Mouse (Mus musculus): ENCODE data around the gene Adarb2. TPM values are rescaled to one million over a fixed set of nuclear protein-coding genes. Genes with fewer than 3 reads are reported as not detected.

Adarb2 gene
- polyA plus RNA-seq, 1 experiment: not detected

DNA sequence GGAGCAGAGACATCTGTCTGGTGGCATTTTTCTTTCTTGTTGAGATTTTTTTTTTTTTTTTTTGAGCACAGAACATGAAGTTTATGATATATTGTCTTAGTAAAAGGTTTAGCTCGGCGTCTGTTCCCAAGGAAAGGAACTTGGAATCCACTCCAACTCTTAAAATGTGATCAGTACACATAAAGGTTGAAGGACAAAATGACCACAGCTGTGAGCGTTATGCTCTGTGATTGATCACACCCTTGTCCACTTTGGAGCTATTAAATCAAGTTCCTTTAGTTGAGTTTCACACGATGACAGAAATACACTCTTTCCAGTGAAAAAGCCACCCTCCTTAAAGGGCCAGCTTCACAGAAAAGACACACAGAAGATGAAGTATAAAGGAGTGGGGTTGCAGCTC lies 568.0 kb downstream of the Adarb2 start:
- no peak overlapping the region for H3K27ac ChIP-seq (ENCODE audit: control insufficient read depth, insufficient read depth, low read depth, low read length)
- no peaks in the 10 kb centered on the region for H3K36me3 ChIP-seq (ENCODE audit: control insufficient read depth, insufficient read depth, low read length)
- TF ChIP-seq CTCF (IDR thresholded peaks at IDR 0.05; ENCODE audit: control insufficient read depth, insufficient read depth, insufficient replicate concordance, low read depth, low read length): no peak
- no peak for TF ChIP-seq POLR2A (IDR thresholded peaks at IDR 0.05; ENCODE audit: control insufficient read depth, low read depth, low read length)
- no peaks in the 10 kb centered on the region for H3K4me1 ChIP-seq (ENCODE audit: control insufficient read depth, insufficient read depth, low read length)
- H3K4me3 ChIP-seq (ENCODE audit: control insufficient read depth, low read depth, low read length): no peak overlapping the region
- no peaks in the 10 kb centered on the region for H3K27me3 ChIP-seq (ENCODE audit: control insufficient read depth, insufficient read depth, low read length)

DNA sequence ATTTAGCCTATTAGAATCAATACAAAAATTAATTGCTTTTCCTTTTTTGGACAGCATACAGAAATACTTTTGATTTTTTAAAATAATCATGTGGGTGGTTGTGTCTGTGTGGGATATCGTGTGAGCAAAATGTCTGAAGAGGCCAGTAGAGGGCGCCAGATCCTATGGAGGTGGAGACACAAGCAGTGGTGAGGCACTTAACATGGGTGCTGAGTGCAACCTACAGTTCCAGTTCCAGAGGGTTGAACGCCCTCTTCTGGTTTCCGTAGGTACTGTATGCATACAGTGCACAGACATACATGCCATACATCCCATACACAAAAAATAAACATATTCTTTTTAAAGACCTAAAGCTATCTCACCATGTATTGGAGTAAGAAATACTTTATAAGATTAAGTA lies 577.8 kb downstream of the Adarb2 start:
- no peak overlapping the region for H3K4me3 ChIP-seq (ENCODE audit: control insufficient read depth, low read depth, low read length)
- no peaks in the 10 kb centered on the region for H3K27me3 ChIP-seq (ENCODE audit: control insufficient read depth, insufficient read depth, low read length)
- TF ChIP-seq CTCF (IDR thresholded peaks at IDR 0.05; ENCODE audit: control insufficient read depth, insufficient read depth, insufficient replicate concordance, low read depth, low read length) (peak; percentile 54; the same call in 1 of the 2 replicates), POLR2A (IDR thresholded peaks at IDR 0.05; ENCODE audit: control insufficient read depth, low read depth, low read length) (no peak)
- no peaks in the 10 kb centered on the region for H3K36me3 ChIP-seq (ENCODE audit: control insufficient read depth, insufficient read depth, low read length)
- no peak overlapping the region for H3K27ac ChIP-seq (ENCODE audit: control insufficient read depth, insufficient read depth, low read depth, low read length)
- no peaks in the 10 kb centered on the region for H3K4me1 ChIP-seq (ENCODE audit: control insufficient read depth, insufficient read depth, low read length)

DNA sequence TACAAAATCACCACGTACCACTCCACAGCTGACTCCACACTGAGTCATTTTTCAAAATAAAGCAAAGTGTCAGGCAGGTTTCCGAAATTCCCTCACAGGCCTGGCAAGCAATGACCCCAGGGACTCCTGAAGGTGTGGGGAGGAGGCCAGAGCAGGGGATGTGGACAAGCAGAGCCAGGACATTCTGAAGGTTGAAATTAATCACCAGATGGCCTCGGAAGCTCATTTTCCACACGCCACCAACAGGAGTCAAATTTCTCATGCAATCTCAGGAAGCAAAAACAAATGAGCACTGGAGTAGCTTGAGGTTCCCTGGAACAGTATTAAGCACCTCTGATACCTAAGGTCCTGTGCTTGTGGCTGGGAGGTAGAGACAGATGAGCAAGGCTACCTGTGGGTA lies 580.0 kb downstream of the Adarb2 start:
- TF ChIP-seq POLR2A (IDR thresholded peaks at IDR 0.05; ENCODE audit: control insufficient read depth, low read depth, low read length) (no peak), CTCF (IDR thresholded peaks at IDR 0.05; ENCODE audit: control insufficient read depth, insufficient read depth, insufficient replicate concordance, low read depth, low read length) (no peak)
- Histone ChIP-seq H3K36me3 (ENCODE audit: control insufficient read depth, insufficient read depth, low read length) (no peaks in the 10 kb centered on the region), H3K4me3 (ENCODE audit: control insufficient read depth, low read depth, low read length) (no peak overlapping the region), H3K27me3 (ENCODE audit: control insufficient read depth, insufficient read depth, low read length) (no peaks in the 10 kb centered on the region), H3K27ac (ENCODE audit: control insufficient read depth, insufficient read depth, low read depth, low read length) (no peak overlapping the region), H3K4me1 (ENCODE audit: control insufficient read depth, insufficient read depth, low read length) (no peaks in the 10 kb centered on the region)

DNA sequence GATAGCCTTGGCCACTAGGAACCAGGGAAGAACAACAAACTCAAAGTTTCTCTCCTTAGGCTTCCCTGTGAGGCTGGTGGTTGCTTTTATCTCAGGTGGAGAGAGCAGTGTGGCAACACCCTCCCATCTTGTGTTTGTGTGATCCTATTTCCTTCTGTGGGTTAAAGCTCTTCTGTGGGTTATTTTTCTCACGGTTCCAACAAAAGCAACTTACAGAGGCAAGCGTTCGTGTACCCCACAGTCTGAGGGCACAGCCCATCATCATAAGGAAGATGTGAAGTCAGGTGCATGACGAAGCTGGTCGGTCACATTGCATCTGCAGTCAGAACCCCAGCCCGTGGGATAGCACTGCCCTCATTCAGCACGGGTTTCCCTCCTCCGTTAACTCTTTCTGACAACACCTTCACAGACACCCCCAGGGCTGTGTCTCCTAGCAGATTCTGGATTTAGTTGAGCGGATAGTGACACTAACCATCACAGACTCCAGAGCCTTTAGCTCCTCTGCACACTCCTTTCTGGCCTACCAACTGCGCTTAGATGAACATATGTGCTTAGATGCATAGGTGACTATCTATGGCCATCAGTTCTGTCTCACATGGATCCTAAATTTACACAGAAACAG lies 581.1 kb downstream of the Adarb2 start:
- TF ChIP-seq CTCF (IDR thresholded peaks at IDR 0.05; ENCODE audit: control insufficient read depth, insufficient read depth, insufficient replicate concordance, low read depth, low read length) (no peak), POLR2A (IDR thresholded peaks at IDR 0.05; ENCODE audit: control insufficient read depth, low read depth, low read length) (no peak)
- Histone ChIP-seq H3K27me3 (ENCODE audit: control insufficient read depth, insufficient read depth, low read length) (no peaks in the 10 kb centered on the region), H3K4me1 (ENCODE audit: control insufficient read depth, insufficient read depth, low read length) (no peaks in the 10 kb centered on the region)

DNA sequence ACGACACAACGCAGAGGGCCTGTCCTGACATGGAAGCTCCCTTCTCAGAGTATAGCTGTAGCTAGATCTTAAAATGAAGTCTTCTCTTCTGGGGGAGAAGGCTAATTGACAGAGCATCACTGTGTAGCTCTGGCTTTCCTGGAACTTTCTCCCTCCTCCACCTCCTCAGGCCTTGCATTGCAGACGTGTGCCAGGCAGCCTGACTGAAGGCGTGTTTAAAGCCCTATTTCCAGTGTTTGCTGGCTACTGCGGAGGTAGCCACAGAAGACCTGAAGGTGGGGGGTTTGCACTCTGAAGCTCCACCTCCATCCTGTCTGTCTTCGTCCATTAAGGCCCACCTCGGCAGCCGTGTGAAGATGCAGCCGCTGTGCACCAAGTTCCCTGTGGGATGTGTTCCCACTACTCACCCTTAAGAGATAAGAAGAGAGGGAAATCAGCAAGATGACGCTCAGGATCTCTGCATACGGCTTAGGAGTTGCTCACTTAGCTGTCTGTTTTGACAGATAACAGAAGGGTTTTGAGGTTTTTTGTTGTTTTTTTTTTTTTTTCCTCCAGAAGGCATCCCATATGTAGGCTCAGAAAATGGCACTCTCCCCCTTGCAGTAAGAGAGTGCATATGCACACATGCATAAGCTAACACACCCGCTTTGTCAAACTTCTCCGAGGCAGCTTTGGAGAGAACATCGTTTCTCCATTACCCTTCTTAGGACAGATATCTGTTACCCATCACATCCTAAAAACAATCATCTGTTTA lies 581.8 kb downstream of the Adarb2 start:
- Histone ChIP-seq H3K4me1 (ENCODE audit: control insufficient read depth, insufficient read depth, low read length) (no peaks in the 10 kb centered on the region), H3K4me3 (ENCODE audit: control insufficient read depth, low read depth, low read length) (no peak overlapping the region), H3K27me3 (ENCODE audit: control insufficient read depth, insufficient read depth, low read length) (no peaks in the 10 kb centered on the region), H3K27ac (ENCODE audit: control insufficient read depth, insufficient read depth, low read depth, low read length) (no peak overlapping the region), H3K36me3 (ENCODE audit: control insufficient read depth, insufficient read depth, low read length) (no peaks in the 10 kb centered on the region)
- TF ChIP-seq POLR2A (IDR thresholded peaks at IDR 0.05; ENCODE audit: control insufficient read depth, low read depth, low read length): no peak
- no peak for TF ChIP-seq CTCF (IDR thresholded peaks at IDR 0.05; ENCODE audit: control insufficient read depth, insufficient read depth, insufficient replicate concordance, low read depth, low read length)

More for the DNA sequence above, 581.1 kb downstream of the Adarb2 start:
- Histone ChIP-seq H3K4me3 (ENCODE audit: control insufficient read depth, low read depth, low read length) (no peak overlapping the region), H3K27ac (ENCODE audit: control insufficient read depth, insufficient read depth, low read depth, low read length) (no peak overlapping the region), H3K36me3 (ENCODE audit: control insufficient read depth, insufficient read depth, low read length) (no peaks in the 10 kb centered on the region)

DNA sequence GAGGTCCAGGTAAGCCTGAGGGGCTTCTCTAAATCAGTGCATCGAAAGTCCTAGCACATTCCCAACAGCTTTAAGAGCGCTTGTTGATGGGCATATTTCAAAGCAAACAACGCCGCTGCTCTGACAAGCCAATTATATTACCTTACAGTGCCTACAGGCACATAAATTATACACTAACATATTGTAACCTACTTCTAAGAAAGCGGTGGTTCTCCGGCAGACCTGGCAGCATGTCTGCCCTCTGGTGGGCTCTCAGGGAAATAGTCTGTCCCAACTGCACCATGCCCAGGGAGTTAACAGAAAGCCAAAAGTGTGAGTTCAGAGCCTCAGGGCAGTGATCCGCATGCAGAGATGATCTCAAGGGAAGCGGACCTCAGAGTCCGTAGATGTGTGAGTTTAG lies 582.5 kb downstream of the Adarb2 start:
- Histone ChIP-seq H3K4me1 (ENCODE audit: control insufficient read depth, insufficient read depth, low read length) (no peaks in the 10 kb centered on the region), H3K4me3 (ENCODE audit: control insufficient read depth, low read depth, low read length) (no peak overlapping the region), H3K27me3 (ENCODE audit: control insufficient read depth, insufficient read depth, low read length) (no peaks in the 10 kb centered on the region), H3K27ac (ENCODE audit: control insufficient read depth, insufficient read depth, low read depth, low read length) (no peak overlapping the region), H3K36me3 (ENCODE audit: control insufficient read depth, insufficient read depth, low read length) (no peaks in the 10 kb centered on the region)
- TF ChIP-seq CTCF (IDR thresholded peaks at IDR 0.05; ENCODE audit: control insufficient read depth, insufficient read depth, insufficient replicate concordance, low read depth, low read length) (peak; percentile 48; the same call in 1 of the 2 replicates), POLR2A (IDR thresholded peaks at IDR 0.05; ENCODE audit: control insufficient read depth, low read depth, low read length) (no peak)

DNA sequence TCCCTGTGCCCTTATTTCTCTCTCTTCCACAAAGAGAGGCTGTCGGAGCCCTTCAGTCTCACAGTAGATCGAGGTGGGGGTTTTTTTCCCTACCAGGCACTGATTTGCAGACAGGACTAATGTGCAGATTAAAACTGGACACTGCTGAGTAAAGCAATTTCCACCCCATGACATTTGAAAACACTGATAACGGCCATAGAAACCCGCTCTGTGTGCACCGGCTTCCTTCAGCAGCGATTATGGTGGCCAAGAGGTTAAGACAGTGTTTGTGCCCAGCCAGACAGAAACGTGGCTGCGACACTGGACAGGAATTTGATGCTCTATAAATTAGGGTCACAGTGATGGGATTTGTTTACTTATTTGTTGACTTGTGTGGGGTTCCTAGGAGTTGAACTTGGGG lies 590.6 kb downstream of the Adarb2 start:
- H3K27me3 ChIP-seq (ENCODE audit: control insufficient read depth, insufficient read depth, low read length): no peaks in the 10 kb centered on the region
- H3K36me3 ChIP-seq (ENCODE audit: control insufficient read depth, insufficient read depth, low read length): no peaks in the 10 kb centered on the region
- TF ChIP-seq CTCF (IDR thresholded peaks at IDR 0.05; ENCODE audit: control insufficient read depth, insufficient read depth, insufficient replicate concordance, low read depth, low read length): no peak
- no peak for TF ChIP-seq POLR2A (IDR thresholded peaks at IDR 0.05; ENCODE audit: control insufficient read depth, low read depth, low read length)
- no peak overlapping the region for H3K4me3 ChIP-seq (ENCODE audit: control insufficient read depth, low read depth, low read length)
- H3K27ac ChIP-seq (ENCODE audit: control insufficient read depth, insufficient read depth, low read depth, low read length): no peak overlapping the region
- no peaks in the 10 kb centered on the region for H3K4me1 ChIP-seq (ENCODE audit: control insufficient read depth, insufficient read depth, low read length)
